Mouse (Mus musculus): ENCODE measurements around the gene Ctsw.

Ctsw gene

DNA sequence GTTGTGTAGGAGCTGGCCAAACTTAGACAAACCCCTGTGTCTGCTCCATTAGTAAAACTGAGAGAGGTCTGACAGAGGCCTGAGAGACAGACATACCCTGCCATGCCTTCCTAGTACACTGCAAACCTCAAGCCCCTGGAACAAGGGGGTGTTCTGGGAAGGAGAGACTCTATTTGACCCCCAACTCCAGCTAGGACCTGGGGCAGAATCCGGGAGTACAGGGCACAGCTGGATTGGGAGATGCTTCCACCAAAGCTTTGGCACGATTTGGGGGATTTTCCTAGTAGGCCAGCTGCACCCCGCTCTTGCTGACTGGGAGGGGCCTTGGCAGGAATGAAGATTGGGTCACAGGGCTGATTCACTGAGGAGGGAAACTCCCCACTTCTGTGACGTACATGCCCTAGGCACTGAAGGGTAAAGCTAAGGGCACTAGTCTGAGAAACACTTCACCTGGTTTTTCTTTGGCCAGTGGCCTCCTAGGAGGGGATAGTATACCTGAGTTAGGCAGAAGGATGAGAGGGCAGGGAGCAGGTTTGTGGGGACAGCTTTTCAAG lies 36.3 kb downstream of the Ctsw start:
- 83% methylated on average over 4 of the region's 4 CpGs for WGBS

DNA sequence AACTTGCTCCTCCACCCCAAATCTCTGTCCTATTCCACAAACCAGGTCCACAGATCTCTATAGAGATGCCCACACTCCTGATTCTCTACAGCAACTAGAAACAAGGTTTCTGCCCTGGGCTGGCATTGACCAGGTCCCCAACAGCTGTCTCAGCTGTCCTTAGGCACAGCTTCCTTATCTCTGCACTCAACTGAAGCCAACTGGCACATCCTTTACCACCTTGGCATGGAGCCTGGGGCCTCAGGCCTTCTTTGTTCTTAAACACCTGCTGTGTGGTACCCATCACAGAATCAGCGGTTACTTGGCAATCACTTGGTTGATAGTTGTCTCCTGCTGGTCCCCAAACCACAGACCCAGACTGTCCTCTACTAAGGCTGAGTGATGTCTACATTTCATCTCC lies 37.9 kb downstream of the Ctsw start:
- WGBS = 65% methylated on average over 1 of the region's 1 CpGs

GRCm38 (mm10) chr19:5429806-5430205 lies 38.5 kb downstream of the Ctsw start:
- whole genome bisulfite sequencing = 40% methylated on average over 8 of the region's 8 CpGs

DNA sequence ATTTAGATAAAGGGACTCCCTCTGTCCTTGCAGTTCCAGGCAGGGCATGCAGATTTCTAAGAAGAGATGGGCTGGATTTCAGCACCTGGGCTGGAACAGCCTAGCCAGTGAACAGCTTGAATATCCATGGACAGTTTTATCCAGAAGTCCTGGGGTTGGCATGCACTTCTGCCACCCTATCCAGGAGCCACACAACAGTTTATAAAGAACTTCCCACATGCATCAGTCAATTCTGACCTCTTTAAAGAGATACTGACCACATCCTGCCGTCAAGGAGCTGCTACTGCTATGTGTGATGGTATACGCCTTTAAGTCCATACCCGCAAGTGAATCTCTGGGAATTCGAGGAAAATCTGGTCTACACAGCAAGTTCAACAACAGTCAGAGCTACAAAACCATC lies 39.1 kb downstream of the Ctsw start:
- 80% methylated on average over 4 of the region's 4 CpGs for WGBS

GRCm38 (mm10) chr19:5428083-5428482 lies 40.2 kb downstream of the Ctsw start:
- 85% methylated on average over 2 of the region's 2 CpGs for WGBS

GRCm38 (mm10) chr19:5426640-5427290 lies 41.5 kb downstream of the Ctsw start:
- whole genome bisulfite sequencing = 92% methylated on average over 13 of the region's 13 CpGs

- WGBS = 88% methylated on average over 18 of the region's 18 CpGs
These were observed 42.3 kb downstream of the Ctsw start for GRCm38 (mm10) chr19:5425906-5426565.

DNA sequence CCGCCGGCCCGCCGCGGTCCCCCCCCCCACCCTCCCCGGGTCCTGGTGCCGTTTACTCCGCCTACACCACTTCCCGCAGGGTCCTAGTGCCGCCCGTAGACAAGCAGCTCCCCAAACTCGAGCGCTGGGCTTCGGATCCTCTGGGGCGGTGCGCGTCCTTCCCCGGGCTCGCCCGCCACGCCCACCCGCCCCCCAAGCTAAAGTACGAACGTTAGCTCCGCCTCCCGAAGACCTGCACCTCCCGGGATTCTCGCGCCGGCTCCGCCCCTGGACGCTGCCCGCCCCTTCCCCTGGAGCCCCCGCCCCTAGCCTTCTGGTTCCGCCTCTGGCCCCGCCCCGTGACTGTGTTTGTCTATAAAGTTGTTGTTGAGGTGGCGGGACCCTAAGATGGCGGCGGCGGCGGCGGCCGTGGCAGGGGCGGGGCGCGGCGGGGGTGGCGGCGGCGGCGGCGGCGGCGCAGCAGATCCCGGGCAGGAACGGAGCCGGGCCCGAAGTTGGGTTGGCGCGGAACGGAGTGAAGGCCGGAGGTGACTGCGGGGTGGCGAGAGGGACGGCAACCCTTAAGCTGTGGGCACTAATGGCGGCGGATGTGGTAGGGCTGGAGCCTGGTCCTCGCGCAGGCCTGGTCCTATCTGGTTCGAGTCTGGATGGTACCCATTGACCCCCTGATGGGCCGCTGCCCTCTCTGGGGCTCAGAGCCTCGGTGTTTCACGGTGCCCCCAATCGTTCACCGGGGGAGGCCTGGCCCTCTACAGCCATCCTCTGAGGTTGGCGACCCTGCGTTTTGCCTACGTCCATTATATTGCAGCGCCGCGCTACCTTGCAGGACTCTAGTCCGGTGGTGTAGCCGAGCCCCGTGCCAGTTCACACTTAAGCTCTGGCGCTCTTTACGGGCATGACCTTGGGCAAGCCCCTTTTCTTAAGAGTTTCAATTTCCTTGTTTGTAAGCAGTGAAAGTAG lies 43.2 kb downstream of the Ctsw start, which contains the start of the genes Drap1 and AI837181:
Gene Drap1 (minus strand): TSS at position 198 of the 960 bp plus-strand sequence.
Gene AI837181 (plus strand): TSS at position 363 of the 960 bp plus-strand sequence.
- 1% methylated on average over 86 of the region's 87 CpGs for WGBS

GRCm38 (mm10) chr19:5424092-5424781 lies 44.1 kb downstream of the Ctsw start:
- WGBS = under 1% methylated on average over 48 of the region's 48 CpGs

DNA sequence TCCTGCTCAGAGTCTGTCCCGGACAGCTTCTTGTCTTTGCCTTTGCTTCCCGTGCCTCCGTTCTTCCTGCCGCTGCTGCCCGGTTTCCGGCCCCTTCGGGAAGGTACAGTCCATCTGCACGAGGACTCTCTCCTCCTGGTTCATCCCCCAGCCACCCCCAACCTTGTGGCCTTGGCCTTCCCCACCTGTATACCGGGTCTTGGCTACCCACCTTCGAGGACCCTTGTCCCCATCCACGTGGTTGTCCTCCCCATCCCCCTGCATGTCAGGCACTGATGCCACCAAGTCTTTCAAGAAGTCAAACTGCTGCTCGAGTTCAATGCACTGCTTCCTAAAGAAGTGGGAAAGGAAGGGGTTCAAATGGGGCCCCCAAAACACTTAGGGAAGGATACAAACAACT lies 44.7 kb downstream of the Ctsw start:
- WGBS = 54% methylated on average over 12 of the region's 12 CpGs

DNA sequence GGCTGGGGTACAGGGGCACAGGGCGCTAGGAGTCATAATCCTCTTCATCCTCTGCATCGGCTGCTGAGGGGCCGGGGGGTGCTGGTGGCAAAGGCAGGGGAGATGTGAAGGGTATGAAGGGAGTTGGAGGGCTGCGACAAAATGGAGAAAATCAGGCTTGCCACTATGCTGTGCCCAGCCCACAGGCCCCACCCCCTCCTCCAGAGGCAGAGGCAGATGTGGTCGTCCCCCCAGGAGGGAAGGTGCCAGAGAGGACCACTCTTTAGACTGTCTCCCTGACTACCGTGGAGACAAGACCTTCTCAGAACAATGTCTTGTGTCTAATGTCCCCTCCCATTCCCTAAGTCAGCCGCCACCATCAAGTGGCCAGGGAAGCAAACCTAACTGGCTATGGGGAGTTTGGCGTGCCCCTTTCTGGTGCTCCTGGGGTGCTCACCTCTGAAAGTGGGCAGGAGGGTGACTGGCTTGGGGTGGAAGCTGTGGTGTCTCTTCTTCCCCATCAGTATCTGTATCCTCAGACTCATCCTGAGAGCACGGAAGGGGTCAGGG lies 45.3 kb downstream of the Ctsw start:
- WGBS = 83% methylated on average over 9 of the region's 9 CpGs

DNA sequence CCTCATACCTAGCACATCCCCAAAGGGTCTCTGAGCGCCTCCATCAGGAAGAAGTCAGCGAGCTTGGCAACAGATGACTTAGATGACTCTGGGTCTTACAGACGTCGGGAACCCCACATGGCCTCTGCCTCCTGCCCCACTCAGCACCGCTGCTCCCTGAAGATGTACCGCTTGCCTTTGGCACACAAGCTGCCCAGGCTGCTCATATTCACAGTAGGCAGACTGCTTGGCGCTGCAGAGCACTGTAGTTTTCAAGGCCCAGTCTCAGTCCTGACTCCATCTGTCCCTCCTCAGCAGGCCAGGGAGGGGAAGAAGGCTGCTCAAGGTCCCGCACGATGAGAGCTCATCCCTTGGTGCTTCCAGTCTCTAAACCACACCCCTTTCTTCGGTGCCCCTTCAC lies 46.0 kb downstream of the Ctsw start:
- WGBS = 73% methylated on average over 10 of the region's 10 CpGs

DNA sequence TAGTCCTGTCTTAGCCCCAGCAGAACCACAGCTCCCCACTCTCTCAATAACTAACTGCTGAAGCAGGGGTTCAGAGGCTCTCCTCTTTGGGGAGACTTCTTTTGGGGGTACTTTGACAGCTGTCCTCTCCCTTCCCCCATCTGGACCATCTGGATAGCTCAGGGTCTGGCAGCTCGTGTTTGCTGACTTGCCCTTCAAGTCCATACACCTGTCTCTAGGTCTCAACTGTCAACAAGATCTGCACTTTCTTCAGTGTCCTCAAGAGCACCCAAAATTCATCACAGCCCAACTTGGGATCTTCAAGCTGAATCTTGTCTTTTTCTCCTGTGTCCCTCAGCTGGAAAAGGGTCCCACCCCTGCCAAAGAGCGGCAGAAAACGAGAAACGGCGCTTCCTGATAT lies 46.5 kb downstream of the Ctsw start:
- 85% methylated on average over 5 of the region's 5 CpGs for WGBS

GRCm38 (mm10) chr19:5420579-5420978 lies 47.7 kb downstream of the Ctsw start:
- 86% methylated on average over 6 of the region's 6 CpGs for WGBS

- WGBS = 97% methylated on average over 9 of the region's 9 CpGs
These were observed 48.7 kb downstream of the Ctsw start for GRCm38 (mm10) chr19:5419630-5420029.

DNA sequence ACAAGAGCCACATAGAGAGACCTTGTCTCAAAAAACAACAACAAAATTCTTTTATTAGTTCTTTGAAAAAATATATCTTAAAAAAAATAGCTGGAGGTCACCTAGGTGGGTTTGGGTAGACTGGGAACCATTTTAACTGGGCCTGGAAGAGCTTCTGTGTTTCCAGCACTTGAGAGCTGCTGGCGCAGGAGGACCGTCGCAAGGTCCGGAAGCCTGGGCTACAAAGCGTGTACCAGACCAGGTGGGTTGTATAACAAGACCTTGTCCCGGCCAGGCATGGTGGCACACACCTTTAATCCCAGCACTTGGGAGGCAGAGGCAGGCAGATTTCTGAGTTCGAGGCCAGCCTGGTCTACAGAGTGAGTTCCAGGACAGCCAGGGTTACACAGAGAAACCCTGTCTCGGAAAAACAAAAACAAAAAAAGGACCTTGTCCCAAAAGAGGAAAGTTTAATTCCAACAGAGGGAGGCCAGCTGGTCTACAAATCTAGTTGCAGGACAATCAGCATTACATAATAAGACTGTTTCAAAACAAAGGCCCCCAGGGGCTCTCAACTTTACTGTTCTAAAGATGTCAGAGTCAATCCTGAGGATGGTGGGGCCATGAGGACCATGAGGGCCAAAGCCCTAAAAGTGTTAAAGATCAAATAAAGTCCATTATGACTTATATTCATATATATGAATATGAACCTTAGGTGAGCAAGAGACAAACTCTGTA lies 49.4 kb downstream of the Ctsw start:
- 94% methylated on average over 8 of the region's 8 CpGs for WGBS

Data from cerebral cortex, adult 2 months (tissue).